Mouse (Mus musculus): Measurements from ENCODE around the gene Entpd3.

- TF ChIP-seq CTCF (conservative IDR thresholded peaks at IDR 0.05; ENCODE audit: insufficient read depth, insufficient read length, low read depth, low read length) (no peak), POLR2A (IDR thresholded peaks at IDR 0.05; ENCODE audit: low read depth, low read length) (no peak)
These were observed 7.6 kb upstream of the Entpd3 start for GRCm38 (mm10) chr9:120532062-120532461.

All from kidney, adult 2 months (tissue).